Mouse (Mus musculus) intestine, postnatal 0 days (tissue): ENCODE data around the gene Tnnc2. TPM values are rescaled to one million over a fixed set of nuclear protein-coding genes. Genes with fewer than 3 reads are reported as not detected.

Source experiments
- ATAC-seq: fragments of 200-750 bp; cut with Nextera tagmentation; 2 replicates; pipeline ENCODE4 v1.8.0; 2017; ENCODE audit warnings: mild to moderate bottlenecking, moderate TSS enrichment, moderate library complexity
- H3K27ac ChIP-seq: fragments of 300-500 bp; sonication (generic); 2 replicates; pipeline ENCODE4 v1.5.1; 2014; ENCODE audit warnings: mild to moderate bottlenecking, low read depth, low read length, moderate library complexity
- H3K27me3 ChIP-seq: fragments of 300-500 bp; sonication (generic); replicated peaks from 2 replicates; pipeline ENCODE4 v1.6.1; 2014; ENCODE audit warnings: low read length, mixed read lengths; ENCODE audit not compliant: control insufficient read depth, insufficient read depth
- H3K36me3 ChIP-seq: fragments of 300-500 bp; sonication (generic); 2 replicates; pipeline ENCODE4 v1.6.1; 2014; ENCODE audit warnings: mild to moderate bottlenecking, moderate library complexity; ENCODE audit not compliant: control insufficient read depth, insufficient read depth
- H3K4me1 ChIP-seq: fragments of 300-500 bp; sonication (generic); replicated peaks from 2 replicates; pipeline ENCODE4 v1.6.1; 2014; ENCODE audit warnings: antibody characterized with exemption, low read length, mixed read lengths; ENCODE audit not compliant: control insufficient read depth, insufficient read depth
- H3K4me2 ChIP-seq: fragments of 300-500 bp; sonication (generic); replicated peaks from 2 replicates; pipeline ENCODE4 v1.6.1; 2014; ENCODE audit warnings: low read depth, mild to moderate bottlenecking, moderate library complexity
- H3K4me3 ChIP-seq: fragments of 300-500 bp; sonication (generic); 2 replicates; pipeline ENCODE4 v1.5.1; 2014; ENCODE audit warnings: low read depth, low read length
- H3K9ac ChIP-seq: fragments of 300-500 bp; sonication (generic); 2 replicates; pipeline ENCODE4 v1.6.1; 2014; ENCODE audit warnings: mild to moderate bottlenecking, low read depth, low read length
- H3K9me3 ChIP-seq: fragments of 300-500 bp; sonication (generic); 2 replicates; pipeline ENCODE4 v1.6.1; 2016; ENCODE audit warnings: mixed run types; ENCODE audit not compliant: control insufficient read depth
- CTCF ChIP-seq: sonication (generic); IDR thresholded peaks from 2 replicates; pipeline ENCODE4 v1.5.1; 2016; ENCODE audit warnings: low read depth, mild to moderate bottlenecking, control low read depth, antibody characterized with exemption, moderate library complexity
- WGBS: fragments of 180-500 bp; shearing (Covaris S2); extraction: QIAGEN DNeasy Blood & Tissue Kit; methylation state at CpG from one replicate; pipeline ENCODE4 v1.1.7; 2014; 5-methylcytosine and 5-hydroxymethylcytosine counted together
- polyA plus RNA-seq: library from polyadenylated mRNA; unstranded; fragments of >200 nt; fragmentation: Nextera tagmentation; extraction: Ambion mirVana; gene quantifications from 2 replicates; pipeline ENCODE4 v1.2.1, GENCODE M21; 2015

Tnnc2 gene
- polyA plus RNA-seq, 1 experiment from 2014 or later = 0.51 TPM

- Histone ChIP-seq H3K4me1 (0 out of 2 replicates have a peak, but pooled peaks cover 5% of the 10 kb centered on the region), H3K27ac (peak within 1 kb of the TSS; percentile 74), H3K9me3 (no peaks in the 10 kb centered on the region), H3K4me3 (peak within 1 kb of the TSS; percentile 83), H3K27me3 (no peaks in the 10 kb centered on the region), H3K9ac (peak within 1 kb of the TSS; percentile 98), H3K36me3 (peaks cover 21% of the 10 kb centered on the region), H3K4me2 (peak within 1 kb of the TSS; percentile 90)
- WGBS = under 1% methylated on average over 69 of the region's 70 CpGs
- peak; percentile 88 for ATAC-seq
- TF ChIP-seq CTCF = no peak
These were observed 33.8 kb downstream of the Tnnc2 start, which contains the start of the genes Wfdc3 and Dnttip1 for GRCm38 (mm10) chr2:164745843-164746479. Gene Wfdc3, minus strand, starts transcription at chr2:164745931. Gene Dnttip1, plus strand, starts transcription at chr2:164745983.

GRCm38 (mm10) chr2:164744987-164745386 lies 34.8 kb downstream of the Tnnc2 start:
- Histone ChIP-seq H3K4me3 (peak overlapping the region; percentile 83), H3K4me2 (peak overlapping the region; percentile 90), H3K27me3 (no peaks in the 10 kb centered on the region), H3K9me3 (no peaks in the 10 kb centered on the region), H3K36me3 (peaks cover 14% of the 10 kb centered on the region), H3K27ac (no peak overlapping the region), H3K9ac (peak overlapping the region; percentile 98), H3K4me1 (0 out of 2 replicates have a peak, but pooled peaks cover 5% of the 10 kb centered on the region)
- TF ChIP-seq CTCF = no peak
- no peak for ATAC-seq
- 67% methylated on average over 13 of the region's 13 CpGs for WGBS

- no peak overlapping the region for H3K4me2 ChIP-seq
- no peaks in the 10 kb centered on the region for H3K27me3 ChIP-seq
- no peaks in the 10 kb centered on the region for H3K9me3 ChIP-seq
- 58% methylated on average over 7 of the region's 7 CpGs for WGBS
- H3K27ac ChIP-seq = no peak overlapping the region
- no peak overlapping the region for H3K9ac ChIP-seq
- no peak for ATAC-seq
- no peak overlapping the region for H3K4me3 ChIP-seq
- no peaks in the 10 kb centered on the region; the same call in 1 of the 2 replicates for H3K4me1 ChIP-seq
- no peaks in the 10 kb centered on the region for H3K36me3 ChIP-seq
- no peak for TF ChIP-seq CTCF
These were observed 39.9 kb downstream of the Tnnc2 start for GRCm38 (mm10) chr2:164739876-164740275.

GRCm38 (mm10) chr2:164737377-164738090 lies 42.2 kb downstream of the Tnnc2 start:
- Histone ChIP-seq H3K36me3 (no peaks in the 10 kb centered on the region), H3K27me3 (no peaks in the 10 kb centered on the region), H3K4me2 (no peak overlapping the region), H3K9me3 (no peaks in the 10 kb centered on the region), H3K4me3 (no peak overlapping the region), H3K4me1 (peaks cover 4% of the 10 kb centered on the region; the same call in 1 of the 2 replicates), H3K9ac (no peak overlapping the region), H3K27ac (peak overlapping the region; percentile 65)
- peak; percentile 93 for ATAC-seq
- WGBS = 40% methylated on average over 3 of the region's 3 CpGs
- TF ChIP-seq CTCF = no peak

GRCm38 (mm10) chr2:164735446-164735845 lies 44.3 kb downstream of the Tnnc2 start:
- ATAC-seq = no peak
- Histone ChIP-seq H3K9me3 (no peaks in the 10 kb centered on the region), H3K4me3 (no peak overlapping the region), H3K36me3 (no peaks in the 10 kb centered on the region), H3K4me2 (no peak overlapping the region), H3K4me1 (peaks cover 4% of the 10 kb centered on the region; the same call in 1 of the 2 replicates), H3K9ac (no peak overlapping the region), H3K27ac (no peak overlapping the region), H3K27me3 (no peaks in the 10 kb centered on the region)
- no peak for TF ChIP-seq CTCF
- WGBS = 83% methylated on average over 5 of the region's 5 CpGs

- 65% methylated on average over 5 of the region's 5 CpGs for WGBS
- Histone ChIP-seq H3K4me3 (no peak overlapping the region), H3K9ac (no peak overlapping the region), H3K4me1 (peaks cover 4% of the 10 kb centered on the region; the same call in 1 of the 2 replicates), H3K9me3 (no peaks in the 10 kb centered on the region), H3K36me3 (no peaks in the 10 kb centered on the region), H3K27ac (no peak overlapping the region), H3K4me2 (no peak overlapping the region), H3K27me3 (no peaks in the 10 kb centered on the region)
- no peak for TF ChIP-seq CTCF
- no peak for ATAC-seq
These were observed 44.9 kb downstream of the Tnnc2 start for GRCm38 (mm10) chr2:164734839-164735238.
